Mouse (Mus musculus) midbrain, embryonic 12.5 days (tissue): Measurements from ENCODE around the gene Naa10. TPM values are rescaled to one million over a fixed set of nuclear protein-coding genes. Genes with fewer than 3 reads are reported as not detected.

Experiments
- ATAC-seq: fragments of 200-750 bp; cut with Nextera tagmentation; 2 replicates; pipeline ENCODE4 v1.8.0; 2017; ENCODE audit warnings: low read depth, moderate TSS enrichment, moderate library complexity; ENCODE audit not compliant: low FRiP score
- H3K27ac ChIP-seq: fragments of 300-500 bp; sonication (generic); replicated peaks from 2 replicates; pipeline ENCODE4 v1.5.1; 2016; ENCODE audit warnings: mild to moderate bottlenecking
- H3K27me3 ChIP-seq: fragments of 300-500 bp; sonication (generic); 2 replicates; pipeline ENCODE4 v1.6.1; 2016; ENCODE audit warnings: mild to moderate bottlenecking
- H3K36me3 ChIP-seq: fragments of 300-500 bp; sonication (generic); 2 replicates; pipeline ENCODE4 v1.6.1; 2016
- H3K4me1 ChIP-seq: fragments of 300-500 bp; sonication (generic); 2 replicates; pipeline ENCODE4 v1.6.1; 2016
- H3K4me2 ChIP-seq: fragments of 300-500 bp; sonication (generic); replicated peaks from 2 replicates; pipeline ENCODE4 v1.6.1; 2016; ENCODE audit warnings: mild to moderate bottlenecking, moderate library complexity
- H3K4me3 ChIP-seq: fragments of 300-500 bp; sonication (generic); 2 replicates; pipeline ENCODE4 v1.5.1; 2016; ENCODE audit warnings: mild to moderate bottlenecking
- H3K9ac ChIP-seq: fragments of 300-500 bp; sonication (generic); replicated peaks from 2 replicates; pipeline ENCODE4 v1.6.1; 2016; ENCODE audit warnings: mild to moderate bottlenecking, moderate library complexity
- H3K9me3 ChIP-seq: fragments of 300-500 bp; sonication (generic); 2 replicates; pipeline ENCODE4 v1.6.1; 2016; ENCODE audit warnings: mild to moderate bottlenecking
- WGBS: fragments of 180-500 bp; shearing (Covaris S2); methylation state at CpG from one replicate; pipeline ENCODE4 v1.1.7; 2016; 5-methylcytosine and 5-hydroxymethylcytosine counted together
- polyA plus RNA-seq: library from polyadenylated mRNA; unstranded; fragments of >200 nt; fragmentation: Nextera tagmentation; extraction: Ambion mirVana; gene quantifications from 2 replicates; pipeline ENCODE4 v1.2.1, GENCODE M21; 2016

The Naa10 gene
- polyA plus RNA-seq, 1 experiment from 2014 or later = 119 TPM

- Histone ChIP-seq H3K9ac (no peak overlapping the region), H3K4me2 (no peak overlapping the region), H3K4me3 (no peak overlapping the region), H3K4me1 (no peaks in the 10 kb centered on the region), H3K27ac (no peak overlapping the region), H3K9me3 (no peaks in the 10 kb centered on the region), H3K27me3 (no peaks in the 10 kb centered on the region), H3K36me3 (peaks cover 96% of the 10 kb centered on the region)
- 34% methylated on average over 4 of the region's 4 CpGs for WGBS
- ATAC-seq = peak; percentile 59; the same call in 1 of the 2 replicates
Measured at GRCm38 (mm10) chrX:73948647-73949046, 26.9 kb upstream of the Naa10 start.

DNA sequence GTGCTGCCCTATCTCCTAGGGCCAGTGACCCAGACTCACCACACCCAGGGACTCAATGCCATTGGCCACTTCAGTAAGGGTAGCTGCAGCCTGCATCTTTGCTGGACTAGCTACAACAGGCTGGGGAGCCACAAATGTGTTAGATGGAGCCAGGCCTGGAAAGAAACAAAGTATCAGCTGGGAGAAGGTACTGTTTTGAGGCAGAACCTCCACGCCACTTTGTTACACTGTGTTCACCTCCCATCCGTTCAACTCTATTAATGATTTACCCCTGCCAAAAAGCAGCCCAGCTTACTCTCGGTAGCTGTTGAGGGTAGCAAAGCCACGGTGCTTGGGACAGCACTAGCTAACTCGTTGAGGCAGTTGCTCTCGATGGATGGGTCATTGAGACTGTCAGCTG is 25.2 kb upstream of the Naa10 start:
- peaks cover 92% of the 10 kb centered on the region for H3K36me3 ChIP-seq

DNA sequence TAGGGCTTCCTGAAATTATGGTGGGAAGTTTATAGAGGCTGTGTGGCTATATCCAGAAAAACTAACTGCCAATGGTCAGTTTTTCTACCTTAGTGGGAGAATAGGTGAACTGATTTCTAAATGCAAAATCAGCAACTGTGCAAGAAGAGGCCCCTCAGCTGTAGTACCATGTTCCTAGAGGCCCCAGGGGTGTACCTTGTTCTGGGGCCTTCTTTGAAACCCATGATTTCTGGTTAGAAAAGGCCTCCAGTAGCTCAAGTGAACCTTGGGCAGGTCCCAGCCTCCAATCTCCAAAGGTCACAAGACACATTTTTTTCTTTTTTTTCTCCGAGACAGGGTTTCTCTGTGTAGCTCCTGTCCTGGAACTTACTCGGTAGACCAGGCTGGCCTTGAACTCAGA is 20.6 kb upstream of the Naa10 start:
- Histone ChIP-seq H3K36me3 (peaks cover 56% of the 10 kb centered on the region), H3K9ac (no peak overlapping the region), H3K9me3 (no peaks in the 10 kb centered on the region), H3K4me3 (no peak overlapping the region), H3K4me2 (no peak overlapping the region), H3K27ac (no peak overlapping the region), H3K27me3 (no peaks in the 10 kb centered on the region), H3K4me1 (no peaks in the 10 kb centered on the region)
- WGBS = 89% methylated on average over 2 of the region's 2 CpGs
- ATAC-seq = no peak

More for the DNA sequence above, 25.2 kb upstream of the Naa10 start:
- no peak overlapping the region for H3K4me2 ChIP-seq
- no peaks in the 10 kb centered on the region for H3K27me3 ChIP-seq
- H3K4me1 ChIP-seq = no peaks in the 10 kb centered on the region
- ATAC-seq = no peak
- no peak overlapping the region for H3K9ac ChIP-seq
- no peak overlapping the region for H3K4me3 ChIP-seq
- H3K27ac ChIP-seq = no peak overlapping the region
- WGBS = 94% methylated on average over 6 of the region's 6 CpGs
- no peaks in the 10 kb centered on the region for H3K9me3 ChIP-seq

- H3K27ac ChIP-seq = no peak overlapping the region
- no peaks in the 10 kb centered on the region for H3K4me1 ChIP-seq
- H3K36me3 ChIP-seq = peaks cover 52% of the 10 kb centered on the region
- no peak overlapping the region for H3K4me3 ChIP-seq
- ATAC-seq = no peak
- H3K27me3 ChIP-seq = no peaks in the 10 kb centered on the region
- H3K9me3 ChIP-seq = no peaks in the 10 kb centered on the region
- no peak overlapping the region for H3K4me2 ChIP-seq
- no peak overlapping the region for H3K9ac ChIP-seq
- 83% methylated on average over 2 of the region's 2 CpGs for WGBS
Measured at GRCm38 (mm10) chrX:73941860-73942259, 20.1 kb upstream of the Naa10 start.

DNA sequence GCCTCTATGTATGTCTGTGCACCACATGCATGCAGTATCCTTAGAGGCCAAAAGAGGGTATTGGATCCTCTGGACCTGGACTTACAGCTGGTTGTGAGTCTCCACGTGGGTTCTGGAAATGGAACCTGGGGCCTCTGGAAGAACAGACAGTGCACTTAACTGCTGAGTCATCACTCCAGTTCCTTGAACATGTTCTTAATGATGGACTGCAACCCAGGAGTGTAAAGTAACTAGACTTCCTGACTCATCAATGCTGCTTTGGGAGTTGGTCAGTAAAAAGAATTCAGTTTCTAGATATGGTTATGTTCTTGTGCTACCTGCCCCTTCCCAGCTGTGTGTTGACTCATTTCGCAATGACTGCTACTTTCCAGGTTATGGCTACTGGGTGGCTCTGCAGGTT is 10.1 kb upstream of the Naa10 start:
- no peaks in the 10 kb centered on the region for H3K4me1 ChIP-seq
- no peaks in the 10 kb centered on the region for H3K9me3 ChIP-seq
- ATAC-seq = no peak
- no peaks in the 10 kb centered on the region for H3K36me3 ChIP-seq
- H3K4me2 ChIP-seq = no peak overlapping the region
- H3K9ac ChIP-seq = no peak overlapping the region
- no peak overlapping the region for H3K4me3 ChIP-seq
- H3K27me3 ChIP-seq = no peaks in the 10 kb centered on the region
- H3K27ac ChIP-seq = no peak overlapping the region
- WGBS = 76% methylated on average over 2 of the region's 2 CpGs

DNA sequence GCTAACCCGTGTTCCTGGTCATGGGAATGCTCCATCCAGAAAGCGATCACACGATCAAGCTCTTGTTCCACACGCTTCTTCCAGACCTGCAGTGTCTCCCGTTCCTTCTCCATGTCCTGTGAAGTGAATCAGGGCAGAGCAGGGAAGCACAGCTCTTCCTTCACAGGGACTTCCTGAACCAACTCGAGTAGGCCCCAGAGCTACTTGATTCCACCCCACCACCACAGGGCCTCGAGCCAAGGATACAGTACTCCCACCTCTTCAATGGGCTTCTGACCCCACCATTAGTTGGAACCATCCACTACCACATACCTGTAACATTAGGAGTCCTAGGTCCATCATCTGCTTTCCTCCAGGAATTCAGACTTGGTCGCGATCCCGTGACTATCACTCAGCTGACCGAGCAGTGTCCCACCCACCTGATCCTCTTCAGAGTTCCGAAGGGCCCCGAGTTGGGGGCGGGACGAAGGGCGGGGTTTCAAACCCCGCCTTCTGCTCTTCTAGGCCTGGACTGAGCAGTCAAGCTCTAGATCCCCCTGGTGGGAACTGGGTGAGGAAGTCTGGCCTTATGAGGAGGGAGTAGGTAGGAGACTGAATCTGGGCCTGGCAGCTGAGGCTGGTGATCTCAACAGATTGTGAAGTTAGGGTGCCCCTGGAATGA is 8.8 kb upstream of the Naa10 start, which contains the start of gene Renbp:
TSS of gene Renbp (minus strand) at position 449 of the 661 bp plus-strand sequence.
- H3K27ac ChIP-seq = no peak within 1 kb of the TSS
- no peaks in the 10 kb centered on the region for H3K4me1 ChIP-seq
- no peaks in the 10 kb centered on the region for H3K9me3 ChIP-seq
- H3K4me2 ChIP-seq = 0 out of 2 replicates have a peak within 1 kb of the TSS, but pooled peaks have one; percentile 7
- no peak within 1 kb of the TSS for H3K9ac ChIP-seq
- no peaks in the 10 kb centered on the region for H3K36me3 ChIP-seq
- WGBS = 40% methylated on average over 17 of the region's 17 CpGs
- no peaks in the 10 kb centered on the region for H3K27me3 ChIP-seq
- 0 out of 2 replicates have a peak within 1 kb of the TSS, but pooled peaks have one; percentile 4 for H3K4me3 ChIP-seq
- ATAC-seq = no peak

- Histone ChIP-seq H3K4me2 (peak overlapping the region; percentile 65), H3K4me1 (peaks cover 7% of the 10 kb centered on the region), H3K9ac (peak overlapping the region; percentile 51), H3K9me3 (no peaks in the 10 kb centered on the region), H3K27me3 (no peaks in the 10 kb centered on the region), H3K36me3 (peaks cover 21% of the 10 kb centered on the region; the same call in 1 of the 2 replicates), H3K27ac (peak overlapping the region; percentile 68; the same call in 1 of the 2 replicates), H3K4me3 (peak overlapping the region; percentile 58)
- WGBS = 75% methylated on average over 8 of the region's 8 CpGs
- no peak for ATAC-seq
Measured at GRCm38 (mm10) chrX:73922550-73922882, 772 bp upstream of the Naa10 start.

DNA sequence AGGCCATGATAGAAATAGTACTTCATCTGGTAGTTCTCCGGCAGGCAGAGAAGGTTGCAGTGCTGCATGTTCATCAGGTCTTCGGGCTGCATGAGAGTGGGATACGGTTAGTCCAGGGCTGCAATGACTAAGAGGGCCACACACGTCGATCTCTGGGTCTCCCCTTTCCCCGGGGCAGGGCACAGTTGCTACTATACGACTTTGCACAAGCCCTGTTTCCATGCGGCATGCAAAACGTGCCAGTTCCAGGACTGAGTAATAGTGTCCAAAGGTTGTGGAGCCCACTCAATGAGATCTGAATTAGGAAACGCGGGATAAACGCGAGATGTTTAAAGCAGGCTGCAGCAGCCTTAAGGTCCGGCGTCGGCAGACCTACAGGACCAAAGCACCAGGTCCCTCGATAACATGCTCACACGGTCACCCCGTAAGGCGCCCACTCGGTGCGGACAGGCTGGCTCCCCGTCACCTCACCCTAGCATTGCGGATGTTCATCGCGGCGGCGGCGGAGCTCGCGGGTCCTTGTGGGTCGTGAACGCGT is 390 bp downstream of the Naa10 start:
- WGBS = 23% methylated on average over 34 of the region's 34 CpGs
- Histone ChIP-seq H3K4me2 (peak overlapping the region; percentile 65), H3K4me1 (peaks cover 7% of the 10 kb centered on the region), H3K36me3 (peaks cover 28% of the 10 kb centered on the region), H3K9ac (peak overlapping the region; percentile 69), H3K27me3 (no peaks in the 10 kb centered on the region), H3K9me3 (no peaks in the 10 kb centered on the region), H3K27ac (peak overlapping the region; percentile 71; the same call in 1 of the 2 replicates), H3K4me3 (peak overlapping the region; percentile 58)
- peak; percentile 32; the same call in 1 of the 2 replicates for ATAC-seq

GRCm38 (mm10) chrX:73918631-73919030 is 3.1 kb downstream of the Naa10 start:
- Histone ChIP-seq H3K9ac (no peak overlapping the region), H3K4me3 (no peak overlapping the region), H3K27me3 (no peaks in the 10 kb centered on the region), H3K4me2 (no peak overlapping the region), H3K4me1 (peaks cover 7% of the 10 kb centered on the region), H3K27ac (no peak overlapping the region), H3K36me3 (peaks cover 28% of the 10 kb centered on the region), H3K9me3 (no peaks in the 10 kb centered on the region)
- no peak for ATAC-seq
- WGBS = 85% methylated on average over 5 of the region's 5 CpGs

GRCm38 (mm10) chrX:73916945-73917344 is 4.8 kb downstream of the Naa10 start:
- no peak overlapping the region for H3K9ac ChIP-seq
- no peak overlapping the region for H3K27ac ChIP-seq
- H3K27me3 ChIP-seq = no peaks in the 10 kb centered on the region
- H3K4me1 ChIP-seq = peaks cover 7% of the 10 kb centered on the region
- WGBS = 75% methylated on average over 8 of the region's 8 CpGs
- H3K4me3 ChIP-seq = no peak overlapping the region
- no peak overlapping the region for H3K4me2 ChIP-seq
- ATAC-seq = no peak
- H3K36me3 ChIP-seq = peaks cover 28% of the 10 kb centered on the region
- H3K9me3 ChIP-seq = no peaks in the 10 kb centered on the region

DNA sequence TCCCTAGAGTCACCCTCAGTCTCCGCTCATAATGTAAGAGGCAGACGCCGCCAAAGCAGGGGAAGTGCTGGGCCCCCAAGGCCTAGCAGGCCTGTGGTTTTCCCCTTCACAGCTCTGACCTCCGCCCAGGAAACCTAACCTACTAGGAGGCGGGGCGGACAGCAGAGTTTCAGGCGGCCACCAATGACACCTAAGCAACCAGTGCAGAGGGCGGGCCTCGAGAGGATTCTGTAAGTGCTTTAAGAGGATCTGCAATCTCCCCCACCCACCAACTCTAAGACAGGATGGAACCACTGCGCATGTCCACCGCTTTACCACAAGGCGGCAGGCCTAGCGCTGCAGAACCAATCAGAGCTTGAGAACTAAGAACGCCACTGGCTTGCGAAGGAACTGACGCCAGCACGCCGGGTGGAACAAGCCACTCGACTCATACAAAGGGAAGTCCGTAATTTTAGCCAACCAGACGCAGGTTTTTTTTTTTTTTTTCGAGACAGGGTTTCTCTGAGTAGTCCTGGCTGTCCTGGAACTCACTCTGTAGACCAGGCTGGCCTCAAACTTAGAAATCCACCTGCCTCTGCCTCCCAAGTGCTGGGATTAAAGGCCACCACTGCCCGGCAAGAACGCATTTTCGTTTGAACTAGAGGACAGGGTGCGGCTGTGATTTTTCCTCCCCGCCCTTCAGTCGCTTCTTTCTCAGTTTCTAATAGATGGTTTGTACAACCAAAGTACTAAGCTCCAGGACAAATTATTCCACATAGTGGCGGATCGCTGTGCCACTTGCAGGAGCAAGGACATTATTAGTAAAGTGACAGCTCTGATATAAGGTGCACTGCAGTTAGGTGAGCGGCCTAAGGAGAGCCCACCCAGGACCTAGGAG is 6.7 kb downstream of the Naa10 start:
- H3K36me3 ChIP-seq = peaks cover 28% of the 10 kb centered on the region
- no peaks in the 10 kb centered on the region for H3K9me3 ChIP-seq
- no peaks in the 10 kb centered on the region; the same call in 1 of the 2 replicates for H3K27me3 ChIP-seq
- ATAC-seq = peak; percentile 98
- WGBS = 30% methylated on average over 31 of the region's 31 CpGs
- H3K4me2 ChIP-seq = peak overlapping the region; percentile 42
- H3K27ac ChIP-seq = peak overlapping the region; percentile 73
- H3K4me3 ChIP-seq = peak overlapping the region; percentile 21
- no peak overlapping the region for H3K9ac ChIP-seq
- no peaks in the 10 kb centered on the region for H3K4me1 ChIP-seq

GRCm38 (mm10) chrX:73911588-73911987 is 10.2 kb downstream of the Naa10 start:
- Histone ChIP-seq H3K36me3 (no peaks in the 10 kb centered on the region), H3K4me2 (no peak overlapping the region), H3K27me3 (no peaks in the 10 kb centered on the region; the same call in 1 of the 2 replicates), H3K4me3 (no peak overlapping the region), H3K27ac (no peak overlapping the region), H3K9me3 (no peaks in the 10 kb centered on the region), H3K9ac (no peak overlapping the region), H3K4me1 (no peaks in the 10 kb centered on the region)
- WGBS = 76% methylated on average over 2 of the region's 2 CpGs
- no peak for ATAC-seq
